Mouse (Mus musculus) testis, adult 2 months (tissue): ENCODE results near the gene Col1a2.

Experiments
- CTCF ChIP-seq: fragments of 200-500 bp; IDR thresholded peaks from 2 replicates; pipeline ENCODE4 v1.5.1; 2012; ENCODE audit warnings: low read depth, mild to moderate bottlenecking, inconsistent platforms, low read length, moderate library complexity; ENCODE audit not compliant: control insufficient read depth, insufficient read depth, insufficient replicate concordance
- POLR2A ChIP-seq: fragments of 200-500 bp; IDR thresholded peaks from 2 replicates; pipeline ENCODE4 v1.6.1; 2012; ENCODE audit warnings: low read depth, mild to moderate bottlenecking, inconsistent platforms, low read length, moderate library complexity; ENCODE audit not compliant: control insufficient read depth

DNA sequence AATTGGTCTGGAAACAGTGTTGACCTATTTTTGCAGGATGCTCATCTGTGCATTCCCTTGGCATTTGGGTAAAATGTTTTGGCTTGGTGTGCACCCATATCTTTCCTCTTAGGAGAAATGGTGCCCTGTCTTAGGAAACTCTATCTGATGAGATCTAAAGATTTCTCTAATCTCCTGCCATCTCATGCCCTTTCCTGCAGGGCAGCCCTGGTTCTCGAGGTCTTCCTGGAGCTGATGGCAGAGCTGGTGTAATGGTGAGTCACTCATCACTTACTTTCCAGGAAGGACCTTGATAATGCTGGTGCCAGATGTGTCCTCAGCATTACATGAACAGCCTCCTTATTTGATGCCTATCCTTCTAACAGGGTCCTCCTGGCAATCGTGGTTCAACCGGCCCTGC lies 16.4 kb downstream of the Col1a2 start:
- TF ChIP-seq CTCF, result no peak
- TF ChIP-seq POLR2A, result no peak
